Mouse (Mus musculus) cortical plate, adult 2 months (tissue): Measurements from ENCODE around the gene Fsd2.

Experiments
- CTCF ChIP-seq: fragments of 200-500 bp; IDR thresholded peaks from 2 replicates; pipeline ENCODE4 v1.5.1; 2011; ENCODE audit warnings: mild to moderate bottlenecking, control low read depth, low read length; ENCODE audit not compliant: insufficient read depth; ENCODE audit errors: extremely low read depth
- POLR2A ChIP-seq: fragments of 200-500 bp; IDR thresholded peaks from 2 replicates; pipeline ENCODE4 v1.6.1; 2011; ENCODE audit warnings: mild to moderate bottlenecking, low read length, control low read depth; ENCODE audit not compliant: insufficient read depth; ENCODE audit errors: extremely low read depth

DNA sequence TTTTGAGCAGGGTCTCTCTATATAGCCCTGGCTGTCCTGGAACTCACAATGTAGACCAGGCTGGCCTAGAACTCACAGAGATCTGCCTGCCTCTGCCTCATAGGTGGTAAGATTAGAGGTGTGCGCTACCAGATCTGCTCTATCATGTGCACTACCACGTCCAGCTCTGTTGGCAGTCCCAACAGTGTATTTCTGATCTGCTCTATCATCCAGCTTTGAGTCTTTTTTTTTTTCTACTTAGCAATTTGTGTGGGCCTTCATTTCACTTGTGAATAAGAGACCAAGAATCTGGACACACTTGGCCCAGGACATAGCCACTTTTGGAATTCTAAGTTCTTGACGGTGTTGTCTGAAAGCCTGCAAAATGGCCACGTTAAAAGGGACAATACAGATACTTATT is 9.9 kb downstream of the Fsd2 start:
- no peak for TF ChIP-seq CTCF
- TF ChIP-seq POLR2A: no peak
